Mouse (Mus musculus): Measurements from ENCODE around the gene Mtmr12.

DNA sequence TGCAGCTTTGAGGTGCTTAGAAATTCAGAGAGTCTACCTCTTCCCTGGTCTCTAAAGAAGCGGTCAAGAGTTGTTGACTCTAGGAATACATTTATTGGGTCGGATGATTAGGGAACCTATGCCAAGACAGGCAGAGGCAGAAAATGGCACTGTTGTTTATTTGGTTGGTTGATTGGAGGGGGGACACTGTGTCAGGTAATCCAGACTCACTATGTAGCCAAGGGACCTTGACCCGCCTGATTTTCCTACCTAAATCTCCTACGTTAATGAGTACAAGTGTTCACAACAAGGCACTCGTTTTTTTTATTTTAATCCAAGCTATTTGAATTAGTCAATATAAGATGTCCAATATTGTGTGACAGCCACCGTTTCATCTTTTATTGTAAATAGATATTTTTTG, 7.5 kb upstream of the Mtmr12 start:
- TF ChIP-seq POLR2A (IDR thresholded peaks at IDR 0.05; ENCODE audit: control insufficient read depth in 1 of 2, insufficient read depth in 1 of 2, low read depth in 1 of 2, low read length in 2 of 2, poor library complexity in 1 of 2) (no peak), MEF2A (IDR thresholded peaks at IDR 0.05; ENCODE audit: extremely low read depth, insufficient replicate concordance, low read depth, low read length, poor library complexity, severe bottlenecking) (no peak), CTCF (IDR thresholded peaks at IDR 0.05 in 2 of 3, conservative IDR thresholded peaks at IDR 0.05 in 1 of 3; ENCODE audit: control insufficient read depth in 1 of 3, insufficient read depth in 1 of 3, low read depth in 2 of 3, low read length in 3 of 3, poor library complexity in 1 of 3, severe bottlenecking in 1 of 3) (no peak), CHD2 (IDR thresholded peaks at IDR 0.05; ENCODE audit: low read length) (no peak), EP300 (IDR thresholded peaks at IDR 0.05; ENCODE audit: low read depth in 1 of 2, low read length in 2 of 2) (no peak), ELF1 (IDR thresholded peaks at IDR 0.05; ENCODE audit: low read depth, low read length) (no peak), TBP (IDR thresholded peaks at IDR 0.05; ENCODE audit: low read depth, low read length) (no peak), SIN3A (IDR thresholded peaks at IDR 0.05; ENCODE audit: low read length) (no peak), TAL1 (IDR thresholded peaks at IDR 0.05; ENCODE audit: low read length) (no peak), POLR2AphosphoS2 (IDR thresholded peaks at IDR 0.05; ENCODE audit: low read length) (no peak), RAD21 (IDR thresholded peaks at IDR 0.05; ENCODE audit: low read depth, low read length) (no peak)

Data from MEL (cell line).